8 mouse cellular contexts compared by ENCODE assay signal in the genomic region with DNA sequence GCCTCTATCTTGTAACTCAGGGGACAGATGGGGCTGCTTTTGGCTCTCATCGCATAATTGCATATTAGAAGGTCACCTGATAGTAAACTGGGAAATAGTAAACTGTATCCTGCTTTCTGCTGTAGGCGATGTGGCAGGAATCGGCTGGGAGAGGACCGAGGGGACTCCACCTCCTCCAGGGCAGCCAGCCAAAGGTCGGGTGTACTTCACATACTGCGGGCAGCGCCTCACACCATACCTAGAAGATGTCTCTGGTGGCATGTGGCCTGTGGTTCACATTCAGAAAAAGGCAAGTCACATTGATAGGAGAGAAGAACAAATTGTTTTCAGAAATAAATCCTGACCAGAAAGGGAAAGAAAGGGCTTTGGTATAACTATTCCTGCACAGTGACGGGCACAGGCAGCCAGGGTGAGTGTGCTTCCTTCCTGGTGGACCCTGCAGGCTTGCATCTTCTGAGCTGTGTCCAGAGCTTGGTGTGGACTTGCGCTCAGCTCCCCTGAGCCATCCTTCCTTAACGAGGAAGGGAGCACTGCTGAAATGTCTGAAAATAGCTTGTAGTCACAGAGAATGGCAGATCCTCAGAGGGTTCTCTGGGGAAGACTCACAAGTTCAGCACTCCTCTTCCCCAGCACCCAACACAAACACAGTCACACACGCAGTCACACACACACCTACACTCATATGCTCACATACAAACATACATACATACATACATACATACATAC. TPM values are rescaled to one million over a fixed set of nuclear protein-coding genes. Genes with fewer than 3 reads are reported as not detected.
DNase-seq lines count a peak whose midpoint lies in the region; ATAC-seq and TF ChIP-seq lines count a peak whose summit lies in the region.

No protein-coding gene starts in this region.

- DNase-seq in midbrain, embryonic 10.5 days (ENCODE audit: low spot score) = no peak
- peak; percentile 44 for DNase-seq in kidney, adult 2 months
- DNase-seq in Muller cell, postnatal 12 days (ENCODE audit: inconsistent ontology term) = no peak

- no peaks in the 10 kb centered on the region for H3K27me3 ChIP-seq in midbrain, embryonic 10.5 days (ENCODE audit: low read depth, poor library complexity, severe bottlenecking)
- H3K27me3 ChIP-seq in midbrain, embryonic 16.5 days (ENCODE audit: control insufficient read depth, insufficient read depth, low read depth, low read length) = no peaks in the 10 kb centered on the region
- no peaks in the 10 kb centered on the region for H3K27me3 ChIP-seq in forebrain, embryonic 15.5 days
- H3K27me3 ChIP-seq in kidney, adult 2 months (replicated peaks; ENCODE audit: control insufficient read depth, insufficient read depth, low read length) = no peaks in the 10 kb centered on the region
- no peaks in the 10 kb centered on the region for H3K27me3 ChIP-seq in lung, embryonic 16.5 days (ENCODE audit: control insufficient read depth, insufficient read depth, low read depth, low read length)
- no peaks in the 10 kb centered on the region for H3K27me3 ChIP-seq in stomach, embryonic 16.5 days (ENCODE audit: control insufficient read depth, insufficient read depth, low read length)

- H3K36me3 ChIP-seq in midbrain, embryonic 10.5 days = peaks cover 89% of the 10 kb centered on the region
- peaks cover 63% of the 10 kb centered on the region for H3K36me3 ChIP-seq in midbrain, embryonic 16.5 days (ENCODE audit: control insufficient read depth, insufficient read depth, low read length)
- H3K36me3 ChIP-seq in forebrain, embryonic 15.5 days = peaks cover 84% of the 10 kb centered on the region
- peaks cover 2% of the 10 kb centered on the region; the same call in 1 of the 2 replicates for H3K36me3 ChIP-seq in kidney, adult 2 months (ENCODE audit: control insufficient read depth, insufficient read depth, low read length)
- H3K36me3 ChIP-seq in lung, embryonic 16.5 days (ENCODE audit: control insufficient read depth, insufficient read depth, low read length) = peaks cover 44% of the 10 kb centered on the region
- peaks cover 28% of the 10 kb centered on the region for H3K36me3 ChIP-seq in stomach, embryonic 16.5 days (ENCODE audit: control insufficient read depth, insufficient read depth, low read length)

- 0 out of 2 replicates have a peak, but pooled peaks cover 2% of the 10 kb centered on the region for H3K4me1 ChIP-seq in midbrain, embryonic 10.5 days
- no peaks in the 10 kb centered on the region for H3K4me1 ChIP-seq in midbrain, embryonic 16.5 days (ENCODE audit: control insufficient read depth, insufficient read depth, low read length)
- H3K4me1 ChIP-seq in forebrain, embryonic 15.5 days = 0 out of 2 replicates have a peak, but pooled peaks cover 2% of the 10 kb centered on the region
- H3K4me1 ChIP-seq in kidney, adult 2 months (ENCODE audit: control insufficient read depth, insufficient read depth, low read length) = 0 out of 2 replicates have a peak, but pooled peaks cover 3% of the 10 kb centered on the region
- H3K4me1 ChIP-seq in lung, embryonic 16.5 days (replicated peaks; ENCODE audit: control insufficient read depth, insufficient read depth, low read length) = no peaks in the 10 kb centered on the region
- H3K4me1 ChIP-seq in stomach, embryonic 16.5 days (ENCODE audit: control insufficient read depth, insufficient read depth, low read length) = no peaks in the 10 kb centered on the region

- no peak overlapping the region for H3K4me2 ChIP-seq in midbrain, embryonic 16.5 days (ENCODE audit: low read length)
- peak overlapping the region; percentile 8; the same call in 1 of the 2 replicates for H3K4me2 ChIP-seq in forebrain, embryonic 15.5 days (replicated peaks)
- peak overlapping the region; percentile 36 for H3K4me2 ChIP-seq in lung, embryonic 16.5 days (ENCODE audit: low read depth, low read length)
- H3K4me2 ChIP-seq in stomach, embryonic 16.5 days (ENCODE audit: low read depth, low read length) = peak overlapping the region; percentile 39; the same call in 1 of the 2 replicates

- TF ChIP-seq POLR2A in kidney, adult 2 months (IDR thresholded peaks at IDR 0.05; ENCODE audit: low read depth, low read length) = no peak

- ATAC-seq in midbrain, embryonic 16.5 days = no peak
- 0 out of 2 replicates have a peak, but pooled peaks have one; percentile 32 for ATAC-seq in forebrain, embryonic 15.5 days (replicated peaks)
- peak; percentile 55; the same call in 1 of the 2 replicates for ATAC-seq in lung, embryonic 16.5 days (ENCODE audit: low read depth)
- ATAC-seq in stomach, embryonic 16.5 days (ENCODE audit: insufficient read depth, low FRiP score) = no peak
- ATAC-seq in granulocyte monocyte progenitor cell, adult 5-6 weeks (replicated peaks; ENCODE audit: poor library complexity, severe bottlenecking) = no peak

- peak overlapping the region; percentile 28 for H3K4me3 ChIP-seq in midbrain, embryonic 10.5 days
- no peak overlapping the region for H3K4me3 ChIP-seq in midbrain, embryonic 16.5 days (ENCODE audit: low read depth, low read length)
- H3K4me3 ChIP-seq in forebrain, embryonic 15.5 days = peak overlapping the region; percentile 15; the same call in 1 of the 2 replicates
- H3K4me3 ChIP-seq in kidney, adult 2 months (ENCODE audit: insufficient read depth, low read depth, low read length) = peak overlapping the region; percentile 71
- H3K4me3 ChIP-seq in lung, embryonic 16.5 days (ENCODE audit: low read length) = peak overlapping the region; percentile 33
- H3K4me3 ChIP-seq in stomach, embryonic 16.5 days (replicated peaks; ENCODE audit: low read length) = peak overlapping the region; percentile 29

- peak overlapping the region; percentile 55 for H3K27ac ChIP-seq in midbrain, embryonic 10.5 days (replicated peaks)
- no peak overlapping the region for H3K27ac ChIP-seq in midbrain, embryonic 16.5 days (ENCODE audit: low read length)
- H3K27ac ChIP-seq in forebrain, embryonic 15.5 days (replicated peaks) = 0 out of 2 replicates have a peak overlapping the region, but pooled peaks have one; percentile 40
- H3K27ac ChIP-seq in kidney, adult 2 months (ENCODE audit: insufficient read depth, low read depth, low read length) = peak overlapping the region; percentile 98
- H3K27ac ChIP-seq in lung, embryonic 16.5 days (ENCODE audit: low read length) = peak overlapping the region; percentile 64
- peak overlapping the region; percentile 64 for H3K27ac ChIP-seq in stomach, embryonic 16.5 days (ENCODE audit: low read length)

- no peak overlapping the region for H3K9ac ChIP-seq in midbrain, embryonic 16.5 days (ENCODE audit: low read depth, low read length)
- H3K9ac ChIP-seq in forebrain, embryonic 15.5 days (replicated peaks) = 0 out of 2 replicates have a peak overlapping the region, but pooled peaks have one; percentile 19
- H3K9ac ChIP-seq in lung, embryonic 16.5 days (ENCODE audit: low read length) = peak overlapping the region; percentile 61
- peak overlapping the region; percentile 58 for H3K9ac ChIP-seq in stomach, embryonic 16.5 days (ENCODE audit: low read length)

- H3K9me3 ChIP-seq in midbrain, embryonic 10.5 days (replicated peaks) = no peaks in the 10 kb centered on the region
- no peaks in the 10 kb centered on the region for H3K9me3 ChIP-seq in midbrain, embryonic 16.5 days (replicated peaks; ENCODE audit: control insufficient read depth, low read length, poor library complexity, severe bottlenecking)
- no peaks in the 10 kb centered on the region for H3K9me3 ChIP-seq in forebrain, embryonic 15.5 days
- H3K9me3 ChIP-seq in lung, embryonic 16.5 days (ENCODE audit: control insufficient read depth, low read length) = no peaks in the 10 kb centered on the region
- H3K9me3 ChIP-seq in stomach, embryonic 16.5 days (replicated peaks; ENCODE audit: control insufficient read depth, low read length) = no peaks in the 10 kb centered on the region

- WGBS in midbrain, embryonic 10.5 days = 91% methylated on average over 11 of the region's 11 CpGs
- WGBS in midbrain, embryonic 16.5 days = 85% methylated on average over 11 of the region's 11 CpGs
- 84% methylated on average over 11 of the region's 11 CpGs for WGBS in forebrain, embryonic 15.5 days
- WGBS in kidney, adult 2 months = 43% methylated on average over 11 of the region's 11 CpGs
- 68% methylated on average over 11 of the region's 11 CpGs for WGBS in lung, embryonic 16.5 days
- 70% methylated on average over 11 of the region's 11 CpGs for WGBS in stomach, embryonic 16.5 days

- TF ChIP-seq CTCF in kidney, adult 2 months (conservative IDR thresholded peaks at IDR 0.05; ENCODE audit: insufficient read depth, insufficient read length, low read depth, low read length) = no peak

RNA-seq across cellular contexts. Expression of a gene that starts 55.9 kb away (rescaled TPM):
- 72.8 and 86.5 TPM in 2 replicates for polyA plus RNA-seq in midbrain, embryonic 10.5 days (2016; fragmentation: Nextera tagmentation; extraction: Ambion mirVana)
- 135 and 140 TPM in 2 replicates for polyA plus RNA-seq in midbrain, embryonic 16.5 days (2015; fragmentation: Nextera tagmentation; extraction: Ambion mirVana)
- 138 and 142 TPM in 2 replicates for polyA plus RNA-seq in forebrain, embryonic 15.5 days (2015; fragmentation: Nextera tagmentation; extraction: Ambion mirVana)
- polyA plus RNA-seq in kidney, adult 2 months (2012; rRNA removed) = 41.0 and 48.6 TPM in 2 replicates
- 85.9 and 90.7 TPM in 2 replicates for polyA plus RNA-seq in lung, embryonic 16.5 days (2015; fragmentation: Nextera tagmentation; extraction: Ambion mirVana)
- polyA plus RNA-seq in stomach, embryonic 16.5 days (2015; fragmentation: Nextera tagmentation; extraction: Ambion mirVana) = 74.7 and 77.1 TPM in 2 replicates
- 50.5 and 74.7 TPM in 2 replicates for total RNA-seq in granulocyte monocyte progenitor cell, adult 5-6 weeks (2014; fragmentation: Nextera tagmentation)
- 39.0 and 40.8 TPM in 2 replicates for total RNA-seq in granulocyte monocyte progenitor cell, adult 5-6 weeks (2017)

Comparison
In these comparisons a context has a peak if more than half of its experiments do, and no peak if none do; other contexts are left out.
1. ATAC-seq: peak in forebrain, embryonic 15.5 days (single experiment) and lung, embryonic 16.5 days (single experiment); none in midbrain, embryonic 16.5 days (single experiment), stomach, embryonic 16.5 days (single experiment) and granulocyte monocyte progenitor cell, adult 5-6 weeks (single experiment).